Comparison of ENCODE assay signal across 17 mouse cellular contexts in genomic region chr9:24450976-24451375, GRCm38 (mm10). TPM values are rescaled to one million over a fixed set of nuclear protein-coding genes. Genes with fewer than 3 reads are reported as not detected.
DNase-seq lines count a peak whose midpoint lies in the region; ATAC-seq and TF ChIP-seq lines count a peak whose summit lies in the region.
"Had no signal": no experiment of that assay in that cellular context is flagged by ENCODE, and none has a peak within 500 bp of the region (broad histone marks: within the 10 kb centered on the region; RNA-seq: fewer than 3 reads in every experiment).

No protein-coding gene starts in this region.

- TF ChIP-seq POLR2A in brain, embryonic 14.5 days (IDR thresholded peaks at IDR 0.05; ENCODE audit: borderline replicate concordance, extremely low read depth, insufficient read depth, insufficient read length, poor library complexity, severe bottlenecking) = no peak

- no peak for TF ChIP-seq CTCF in brain, embryonic 14.5 days (IDR thresholded peaks at IDR 0.05; ENCODE audit: borderline replicate concordance, extremely low read depth, insufficient read depth, insufficient read length)

- 0 out of 2 replicates have a peak, but pooled peaks have one; percentile 14 for ATAC-seq in megakaryocyte progenitor cell, adult 5-6 weeks (replicated peaks; ENCODE audit: poor library complexity)
- ATAC-seq: activated CD4-positive, CD25-positive, alpha-beta regulatory T cell, adult 4 months; hindbrain, postnatal 0 days; Patski had no signal

- intact Hi-C loops in left cerebral cortex, postnatal 4 days (cut with DNase I) = no loop called here

- DNase-seq in cerebellum, postnatal 14 days = peak; percentile 10 to 35
- no peak for DNase-seq in cerebellum, adult 11 months
- peak; percentile 8 for DNase-seq in layer of hippocampus, adult 11-12 months (ENCODE audit: low spot score)
- no peak for DNase-seq in layer of hippocampus, postnatal 14 days (ENCODE audit: low spot score in 2 of 2)
- DNase-seq in brain, embryonic 14.5 days (ENCODE audit: low read depth) = peak; percentile 47
- no peak for DNase-seq in left cerebral cortex, postnatal 4 days
- DNase-seq: adrenal gland, adult 2 months; adrenal gland, postnatal 25 days; cerebellum, adult 11-12 months; gastrocnemius, postnatal 10 days; heart, adult 2 months; heart, postnatal 14 days; kidney, adult 11 months had no signal

RNA-seq across cellular contexts. Expression of gene Dpy19l1, which starts 52.0 kb away (rescaled TPM):
- 10 to 100 TPM; 27.4 to 30.9 TPM for total RNA-seq in layer of hippocampus, postnatal 14 days (2021)
- 44.5 and 76.3 TPM in 2 replicates for polyA plus RNA-seq in brain, embryonic 14.5 days (2012; rRNA removed)
- 49.9 and 53.3 TPM in 2 replicates for total RNA-seq in megakaryocyte progenitor cell, adult 5-6 weeks (2015)
- total RNA-seq in megakaryocyte progenitor cell, adult 5-6 weeks (2017) = 57.9 and 60.2 TPM in 2 replicates
- 10 to 100 TPM; 34.2 to 38.4 TPM for total RNA-seq in left cerebral cortex, postnatal 4 days (2021)

Comparison
In these comparisons a context has a peak if more than half of its experiments do, and no peak if none do; other contexts are left out.
1. DNase-seq: peak in cerebellum, postnatal 14 days (2 of 2), layer of hippocampus, adult 11-12 months (single experiment) and brain, embryonic 14.5 days (single experiment); none in cerebellum, adult 11 months (single experiment), layer of hippocampus, postnatal 14 days (0 of 2) and left cerebral cortex, postnatal 4 days (single experiment).